Mouse (Mus musculus): ENCODE measurements at regions not wholly inside any gene's neighbourhood (a gene's known extent, or its start where the extent isn't known, plus 50 kb on each side); places are given as distances from the start of the nearest gene placed in this dataset.

DNA sequence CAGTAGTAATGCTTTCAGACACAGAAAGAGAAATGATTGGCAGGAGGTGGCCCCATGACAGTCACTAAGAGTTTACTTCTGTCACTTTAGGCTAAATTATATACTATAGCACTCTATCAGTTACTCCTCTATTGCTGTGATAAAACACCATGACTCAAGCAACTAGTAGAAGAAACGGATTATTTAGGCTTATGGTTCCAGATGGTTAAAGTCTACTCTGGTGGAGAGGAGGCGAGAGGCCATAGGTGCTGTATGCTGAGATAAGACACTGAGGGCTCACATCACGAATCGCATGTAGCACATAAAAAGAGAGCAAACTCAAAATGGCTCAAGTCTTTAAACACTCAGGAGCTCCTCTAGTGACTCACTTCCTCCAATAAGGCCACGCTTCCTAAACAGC, 522.6 kb downstream of the Tshz3 start:
- TF ChIP-seq CTCF (IDR thresholded peaks at IDR 0.05; ENCODE audit: borderline replicate concordance, insufficient read depth, low read depth, low read length), result no peak
- no peak for TF ChIP-seq POLR2A (IDR thresholded peaks at IDR 0.05; ENCODE audit: borderline replicate concordance, insufficient read depth, low read length)

Data from cerebellum, adult 2 months (tissue).